Mouse (Mus musculus) heart, adult 11 months (tissue): ENCODE data around the gene Tmem259.

Experiments used
- DNase-seq: peaks from one replicate; pipeline ENCODE4 v3.0.0; 2022

The Tmem259 gene

GRCm38 (mm10) chr10:80015583-80015982, 31.5 kb upstream of the Tmem259 start:
- DNase-seq: peak; percentile 92

- DNase-seq: peak; percentile 94
Observed at GRCm38 (mm10) chr10:80014484-80015290, 30.6 kb upstream of the Tmem259 start.

DNA sequence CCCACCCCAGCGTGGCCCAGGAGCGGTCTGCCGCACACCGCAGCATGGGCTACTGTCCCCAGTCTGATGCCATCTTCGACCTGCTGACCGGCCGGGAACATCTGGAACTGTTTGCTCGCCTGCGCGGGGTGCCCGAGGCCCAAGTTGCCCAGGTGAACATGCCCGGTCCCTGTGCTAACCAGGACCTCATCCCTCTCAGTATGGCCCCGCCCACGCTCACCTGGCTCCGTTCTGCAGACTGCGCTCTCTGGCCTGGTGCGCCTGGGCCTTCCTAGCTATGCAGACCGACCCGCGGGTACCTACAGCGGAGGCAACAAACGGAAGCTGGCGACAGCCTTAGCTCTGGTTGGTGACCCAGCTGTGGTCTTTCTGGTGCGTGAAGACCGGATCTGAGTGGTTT, 29.5 kb upstream of the Tmem259 start:
- DNase-seq: peak; percentile 92

GRCm38 (mm10) chr10:80011740-80012139, 27.6 kb upstream of the Tmem259 start:
- peak; percentile 92 for DNase-seq

DNA sequence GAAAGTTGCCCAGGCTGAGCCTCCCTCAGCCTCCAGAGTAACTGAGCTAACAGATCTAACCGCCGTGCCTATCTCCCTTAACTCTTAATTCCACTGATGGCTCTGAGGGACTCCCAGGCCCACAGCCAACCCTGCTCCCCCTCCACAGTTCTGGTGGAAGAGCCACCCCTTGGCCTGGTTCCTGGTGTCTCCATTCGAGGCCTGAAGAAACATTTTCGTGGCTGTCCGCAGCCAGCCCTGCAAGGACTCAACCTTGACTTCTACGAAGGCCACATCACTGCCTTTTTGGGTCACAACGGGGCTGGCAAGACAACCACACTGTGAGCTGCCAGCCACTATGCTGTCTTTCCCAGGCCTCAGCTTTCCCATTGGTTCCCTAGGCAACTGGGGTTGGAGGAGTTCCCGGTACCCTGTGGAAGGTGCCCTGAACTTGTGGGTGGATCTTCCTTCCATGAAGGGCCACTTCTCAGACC, 20.1 kb upstream of the Tmem259 start:
- no peak for DNase-seq

- DNase-seq: peak; percentile 97
Observed at GRCm38 (mm10) chr10:80003374-80004232, 19.5 kb upstream of the Tmem259 start.

- DNase-seq: peak; percentile 94
Observed at GRCm38 (mm10) chr10:80002829-80003228, 18.7 kb upstream of the Tmem259 start.

- DNase-seq: no peak
Observed at GRCm38 (mm10) chr10:80001945-80002344, 17.8 kb upstream of the Tmem259 start.

DNA sequence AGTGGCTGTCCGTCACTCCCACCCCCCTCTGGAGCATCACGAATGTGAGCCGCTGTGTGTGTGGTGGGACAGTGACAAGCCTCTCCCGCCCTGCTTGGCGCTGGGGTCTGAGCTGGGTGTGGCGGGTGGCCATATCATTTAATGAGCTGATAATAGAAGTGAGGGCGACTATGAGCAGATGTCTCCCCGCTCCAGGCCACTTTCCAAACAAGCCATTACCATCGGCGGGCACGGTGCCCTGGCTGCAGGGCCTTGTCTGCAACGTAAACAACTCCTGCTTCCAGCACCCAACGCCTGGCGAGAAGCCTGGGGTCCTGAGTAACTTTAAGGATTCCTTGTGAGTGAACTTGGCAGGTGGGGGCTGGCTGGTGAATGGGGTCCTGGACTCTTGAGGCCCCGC, 13.7 kb upstream of the Tmem259 start:
- DNase-seq: peak; percentile 96

DNA sequence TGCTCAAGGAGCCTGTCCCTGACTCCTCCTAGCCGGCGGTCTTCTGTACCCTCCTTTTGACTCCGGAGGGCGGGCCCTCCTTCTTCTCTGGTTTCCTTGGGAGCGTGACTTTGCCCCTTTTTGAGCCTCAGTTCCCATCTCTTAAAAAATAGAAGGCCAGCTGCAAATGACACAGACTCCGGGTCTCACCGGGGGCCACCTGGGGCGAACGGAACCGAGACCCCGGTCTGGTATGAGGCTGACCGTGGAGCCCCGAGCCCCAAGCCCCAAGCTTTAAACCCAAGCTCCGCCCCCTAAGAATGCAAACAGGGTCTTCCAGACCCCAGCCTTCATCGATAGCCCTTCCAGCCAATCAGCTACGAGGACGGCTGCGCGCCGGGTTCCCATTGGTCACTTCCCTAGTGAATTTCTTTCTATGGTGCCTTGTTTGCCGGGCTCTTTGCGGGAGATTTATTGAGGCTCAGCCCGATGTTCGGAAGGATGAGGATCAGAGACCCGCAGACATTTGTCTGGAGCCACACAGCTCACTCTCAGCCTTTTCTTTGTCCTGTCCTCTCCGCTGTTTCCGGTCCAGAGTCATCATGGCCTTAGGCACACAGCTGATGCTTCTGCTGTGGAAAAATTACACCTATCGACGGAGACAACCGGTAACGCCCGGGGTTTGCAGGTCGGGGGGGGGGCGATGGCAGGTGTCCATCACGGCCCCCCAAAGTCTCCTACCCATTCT, 13.1 kb upstream of the Tmem259 start:
- peak; percentile 99 for DNase-seq

- DNase-seq: peak; percentile 100
Observed at GRCm38 (mm10) chr10:79996272-79997033, 12.3 kb upstream of the Tmem259 start, which contains the start of gene Abca7. TSS of gene Abca7 (plus strand) at chr10:79996494.

DNA sequence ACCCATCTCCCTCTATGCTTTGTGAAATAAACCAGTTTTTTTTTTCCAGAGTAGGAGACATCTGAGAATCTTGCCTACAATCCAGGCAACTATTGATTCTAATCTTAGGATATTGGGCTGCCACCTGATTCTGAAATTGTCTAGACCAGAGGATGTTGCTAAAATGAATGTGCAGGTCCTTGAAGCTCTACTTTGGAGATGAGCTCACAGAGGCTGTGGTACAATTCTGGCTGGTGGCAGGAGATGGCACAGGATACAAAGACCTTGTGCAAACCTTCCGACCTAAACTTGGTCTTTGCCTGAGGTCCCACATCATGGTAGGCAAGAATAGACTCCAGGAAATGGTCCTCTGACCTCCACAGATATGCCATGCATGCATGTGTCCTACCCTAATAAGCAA, 11.5 kb upstream of the Tmem259 start:
- DNase-seq: no peak

GRCm38 (mm10) chr10:79994397-79995115, 10.4 kb upstream of the Tmem259 start:
- no peak for DNase-seq

DNA sequence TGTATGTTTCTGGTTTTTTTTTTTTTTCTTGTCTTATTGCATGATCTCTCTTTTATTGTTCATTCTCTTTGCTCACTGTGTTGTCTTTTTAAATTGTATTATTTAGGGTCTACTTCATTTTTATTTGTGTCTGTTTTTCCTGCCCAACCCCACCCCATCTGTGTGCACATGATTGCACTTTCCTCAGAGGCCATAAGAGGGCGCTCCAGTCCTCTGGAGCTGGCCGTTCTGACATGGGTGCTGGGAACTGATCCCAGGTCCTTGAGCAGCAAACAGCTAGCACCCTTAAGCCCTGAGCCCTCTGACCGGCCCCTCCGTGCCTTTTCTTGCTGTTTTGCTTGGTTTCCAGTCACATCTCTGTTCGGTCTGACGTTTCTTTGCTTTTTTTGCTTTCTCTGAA, 7.4 kb upstream of the Tmem259 start:
- no peak for DNase-seq

GRCm38 (mm10) chr10:79991099-79991498, 7.0 kb upstream of the Tmem259 start:
- no peak for DNase-seq

GRCm38 (mm10) chr10:79989870-79990269, 5.7 kb upstream of the Tmem259 start:
- DNase-seq: no peak

GRCm38 (mm10) chr10:79989272-79989786, 5.2 kb upstream of the Tmem259 start:
- DNase-seq: no peak

GRCm38 (mm10) chr10:79988506-79989271, 4.6 kb upstream of the Tmem259 start, which contains the start of gene Cnn2:
TSS of gene Cnn2 (plus strand) at chr10:79988584.
- peak; percentile 99 for DNase-seq

DNA sequence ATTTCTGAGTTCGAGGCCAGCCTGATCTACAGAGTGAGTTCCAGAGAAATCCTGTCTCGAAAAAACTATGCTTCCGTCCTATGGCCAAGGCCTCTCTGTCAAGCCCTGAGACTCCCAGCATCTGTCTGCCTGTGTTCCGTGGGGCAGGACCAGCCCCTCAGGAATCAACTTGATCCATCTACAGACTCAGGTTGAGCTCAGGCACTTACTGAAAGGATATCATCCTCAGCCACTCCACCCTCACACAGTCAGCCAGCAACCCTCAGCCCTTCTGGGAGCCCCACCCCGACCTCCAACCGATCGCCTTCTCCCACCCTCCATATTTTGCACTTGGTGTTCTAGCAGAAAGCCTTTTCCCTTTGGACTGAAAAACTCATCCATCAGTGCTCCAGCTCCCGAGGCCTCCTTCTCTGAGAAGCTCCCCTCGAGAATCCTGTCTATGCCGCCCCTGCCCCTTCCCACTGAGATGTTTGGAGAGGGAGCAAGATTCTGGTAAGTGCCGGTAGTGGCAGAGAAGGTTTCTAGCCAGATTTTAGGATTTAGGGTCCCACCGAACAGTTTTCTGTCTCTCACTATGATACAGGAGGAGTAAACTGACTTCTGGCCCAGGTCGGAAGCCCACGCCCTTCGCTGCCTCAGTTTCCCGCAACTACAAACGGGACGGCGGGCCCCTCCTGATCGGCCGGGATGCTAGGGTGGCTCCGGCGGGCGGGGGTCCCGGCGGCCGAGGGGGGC, 3.8 kb upstream of the Tmem259 start:
- no peak for DNase-seq

DNA sequence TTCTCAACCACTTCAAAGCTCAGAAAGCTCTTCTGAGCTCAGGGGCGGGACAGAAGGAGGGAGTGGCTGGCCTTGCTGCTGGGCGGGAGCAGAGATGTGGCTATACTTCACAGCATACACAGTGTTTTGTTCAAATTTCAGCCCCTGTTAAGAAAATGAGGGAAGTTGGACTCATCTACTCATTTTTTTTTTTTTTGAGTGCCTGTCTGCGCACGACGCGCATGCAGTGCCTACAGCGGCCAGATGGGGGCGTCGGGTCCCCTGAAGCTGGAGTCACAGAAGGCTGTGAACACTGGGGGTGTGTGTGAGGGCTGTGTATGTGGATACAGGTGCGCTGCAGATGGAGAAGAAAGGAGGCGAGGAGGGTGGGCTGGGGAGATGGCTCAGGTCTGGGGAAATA, 2.8 kb upstream of the Tmem259 start:
- peak; percentile 98 for DNase-seq
